In genomic region chr7:80845621-80846279, GRCm38 (mm10) we compare ENCODE assay signal across 15 mouse cellular contexts. TPM values are rescaled to one million over a fixed set of nuclear protein-coding genes. Genes with fewer than 3 reads are reported as not detected.
DNase-seq lines count a peak whose midpoint lies in the region; ATAC-seq and TF ChIP-seq lines count a peak whose summit lies in the region.
"Had no signal": no experiment of that assay in that cellular context is flagged by ENCODE, and none has a peak within 500 bp of the region (broad histone marks: within the 10 kb centered on the region; RNA-seq: fewer than 3 reads in every experiment).

No protein-coding gene starts in this region.

- H3K36me3 ChIP-seq in limb, embryonic 15.5 days = no peaks in the 10 kb centered on the region
- H3K36me3 ChIP-seq in limb, embryonic 10.5 days = no peaks in the 10 kb centered on the region
- H3K36me3 ChIP-seq: liver, embryonic 12.5 days had no signal

- ATAC-seq in limb, embryonic 15.5 days (ENCODE audit: insufficient number of reproducible peaks, low FRiP score, low TSS enrichment, low read depth) = no peak
- ATAC-seq: forebrain, embryonic 13.5 days; hindbrain, embryonic 16.5 days; liver, embryonic 12.5 days had no signal

- intact Hi-C loops in gastrocnemius, adult 2 months (cut with DNase I) = loop anchor here (5.0 kb wide), 1 partner anchor 43 kb away; no protein-coding TSS in a partner anchor

- DNase-seq in gastrocnemius, adult 2 months = peak; percentile 37
- no peak for DNase-seq in gastrocnemius, postnatal 10 days
- DNase-seq in limb, embryonic 10.5 days (ENCODE audit: low spot score) = no peak
- peak; percentile 34 for DNase-seq in gastrocnemius, postnatal 25 days
- DNase-seq in skeletal muscle tissue, adult 2 months (ENCODE audit: low read depth, low spot score) = peak; percentile 32
- DNase-seq in right cerebral cortex, postnatal 14 days = no peak
- DNase-seq in T-cell, adult 2 months (ENCODE audit: low spot score) = no peak
- DNase-seq: adrenal gland, postnatal 10 days; cerebellum, adult 11 months; thymus, postnatal 36 days had no signal

- no peaks in the 10 kb centered on the region for H3K9me3 ChIP-seq in limb, embryonic 15.5 days
- no peaks in the 10 kb centered on the region for H3K9me3 ChIP-seq in limb, embryonic 10.5 days (replicated peaks)
- H3K9me3 ChIP-seq: forebrain, embryonic 13.5 days; liver, embryonic 12.5 days had no signal

- WGBS in limb, embryonic 15.5 days = 64% methylated on average over 15 of the region's 15 CpGs
- 76% methylated on average over 15 of the region's 15 CpGs for WGBS in limb, embryonic 10.5 days

- H3K27me3 ChIP-seq in limb, embryonic 15.5 days = no peaks in the 10 kb centered on the region
- H3K27me3 ChIP-seq in limb, embryonic 10.5 days (ENCODE audit: low read depth, poor library complexity, severe bottlenecking) = no peaks in the 10 kb centered on the region
- H3K27me3 ChIP-seq: forebrain, embryonic 13.5 days; liver, embryonic 12.5 days had no signal

- no peak overlapping the region for H3K9ac ChIP-seq in limb, embryonic 15.5 days
- H3K9ac ChIP-seq: forebrain, embryonic 13.5 days; liver, embryonic 12.5 days had no signal

- H3K4me3 ChIP-seq in gastrocnemius, adult 2 months = peak overlapping the region; percentile 37; the same call in 1 of the 2 replicates
- no peak overlapping the region for H3K4me3 ChIP-seq in limb, embryonic 15.5 days
- H3K4me3 ChIP-seq in limb, embryonic 10.5 days = no peak overlapping the region
- H3K4me3 ChIP-seq: forebrain, embryonic 13.5 days; left cerebral cortex, adult 2 months; liver, embryonic 12.5 days had no signal

- H3K4me1 ChIP-seq in limb, embryonic 15.5 days = peaks cover 4% of the 10 kb centered on the region; the same call in 1 of the 2 replicates
- H3K4me1 ChIP-seq in limb, embryonic 10.5 days = 0 out of 2 replicates have a peak, but pooled peaks cover 5% of the 10 kb centered on the region
- H3K4me1 ChIP-seq: forebrain, embryonic 13.5 days; liver, embryonic 12.5 days had no signal

- no peak overlapping the region for H3K4me2 ChIP-seq in limb, embryonic 15.5 days
- H3K4me2 ChIP-seq: forebrain, embryonic 13.5 days; liver, embryonic 12.5 days had no signal

- H3K27ac ChIP-seq in gastrocnemius, adult 2 months = peak overlapping the region; percentile 20; the same call in 1 of the 2 replicates
- 0 out of 2 replicates have a peak overlapping the region, but pooled peaks have one; percentile 47 for H3K27ac ChIP-seq in limb, embryonic 15.5 days
- no peak overlapping the region for H3K27ac ChIP-seq in limb, embryonic 10.5 days
- H3K27ac ChIP-seq: forebrain, embryonic 13.5 days; left cerebral cortex, adult 2 months; liver, embryonic 12.5 days had no signal

- TF ChIP-seq CTCF in gastrocnemius, adult 2 months (IDR thresholded peaks at IDR 0.05) = no peak

RNA-seq across cellular contexts. Expression of gene Zscan2, which starts 15.0 kb away (rescaled TPM):
- 1 to 10 TPM; 1.3 to 1.7 TPM for total RNA-seq in gastrocnemius, adult 2 months (2021)
- 1 to 10 TPM; 2.3 to 2.5 TPM for total RNA-seq in gastrocnemius, postnatal 10 days (2021)
- polyA plus RNA-seq in limb, embryonic 15.5 days (2015; fragmentation: Nextera tagmentation; extraction: Ambion mirVana) = 2.3 and 2.6 TPM in 2 replicates
- polyA plus RNA-seq in limb, embryonic 10.5 days (2016; fragmentation: Nextera tagmentation; extraction: Ambion mirVana) = 4.0 and 4.3 TPM in 2 replicates
- 1 to 10 TPM; 1.5 to 1.6 TPM for total RNA-seq in gastrocnemius, postnatal 25 days (2021)

RNA-seq across cellular contexts. Expression of gene Iqgap1, which starts 20.0 kb away (rescaled TPM):
- 10 to 100 TPM; 14.8 to 16.0 TPM for total RNA-seq in gastrocnemius, adult 2 months (2021)
- total RNA-seq in gastrocnemius, postnatal 10 days (2021) = 10 to 100 TPM; 38.7 to 60.1 TPM
- polyA plus RNA-seq in limb, embryonic 15.5 days (2015; fragmentation: Nextera tagmentation; extraction: Ambion mirVana) = 98.9 and 103 TPM in 2 replicates
- 21.8 and 25.4 TPM in 2 replicates for polyA plus RNA-seq in limb, embryonic 10.5 days (2016; fragmentation: Nextera tagmentation; extraction: Ambion mirVana)
- total RNA-seq in gastrocnemius, postnatal 25 days (2021) = 10 to 100 TPM; 16.8 to 18.8 TPM

RNA-seq across cellular contexts. Expression of gene Wdr73, which starts 55.3 kb away (rescaled TPM):
- 1 to 10 TPM; 2.9 to 3.7 TPM for total RNA-seq in gastrocnemius, adult 2 months (2021)
- total RNA-seq in gastrocnemius, postnatal 10 days (2021) = 1 to 10 TPM; 5.4 to 6.8 TPM
- 26.3 and 27.4 TPM in 2 replicates for polyA plus RNA-seq in limb, embryonic 15.5 days (2015; fragmentation: Nextera tagmentation; extraction: Ambion mirVana)
- 49.5 and 54.5 TPM in 2 replicates for polyA plus RNA-seq in limb, embryonic 10.5 days (2016; fragmentation: Nextera tagmentation; extraction: Ambion mirVana)
- 1 to 10 TPM; 3.1 to 4.2 TPM for total RNA-seq in gastrocnemius, postnatal 25 days (2021)

RNA-seq across cellular contexts. Expression of gene Nmb, which starts 59.1 kb away (rescaled TPM):
- 1 to 10 TPM; 3.6 to 4.0 TPM for total RNA-seq in gastrocnemius, adult 2 months (2021)
- 1 to 10 TPM; 2.1 to 2.4 TPM for total RNA-seq in gastrocnemius, postnatal 10 days (2021)
- 5.6 and 6.6 TPM in 2 replicates for polyA plus RNA-seq in limb, embryonic 15.5 days (2015; fragmentation: Nextera tagmentation; extraction: Ambion mirVana)
- 9.1 and 9.2 TPM in 2 replicates for polyA plus RNA-seq in limb, embryonic 10.5 days (2016; fragmentation: Nextera tagmentation; extraction: Ambion mirVana)
- 1 to 10 TPM; 2.2 to 2.7 TPM for total RNA-seq in gastrocnemius, postnatal 25 days (2021)

Comparison
In these comparisons a context has a peak if more than half of its experiments do, and no peak if none do; other contexts are left out.
1. DNase-seq: peak in gastrocnemius, adult 2 months (single experiment), gastrocnemius, postnatal 25 days (single experiment) and skeletal muscle tissue, adult 2 months (single experiment); none in gastrocnemius, postnatal 10 days (single experiment), limb, embryonic 10.5 days (single experiment), right cerebral cortex, postnatal 14 days (single experiment) and T-cell, adult 2 months (single experiment).